Mouse (Mus musculus) kidney, adult 11 months (tissue): ENCODE results near the gene Uaca.

Experiments
- DNase-seq: peaks from one replicate; pipeline ENCODE4 v3.0.0; 2022

Gene Uaca

DNA sequence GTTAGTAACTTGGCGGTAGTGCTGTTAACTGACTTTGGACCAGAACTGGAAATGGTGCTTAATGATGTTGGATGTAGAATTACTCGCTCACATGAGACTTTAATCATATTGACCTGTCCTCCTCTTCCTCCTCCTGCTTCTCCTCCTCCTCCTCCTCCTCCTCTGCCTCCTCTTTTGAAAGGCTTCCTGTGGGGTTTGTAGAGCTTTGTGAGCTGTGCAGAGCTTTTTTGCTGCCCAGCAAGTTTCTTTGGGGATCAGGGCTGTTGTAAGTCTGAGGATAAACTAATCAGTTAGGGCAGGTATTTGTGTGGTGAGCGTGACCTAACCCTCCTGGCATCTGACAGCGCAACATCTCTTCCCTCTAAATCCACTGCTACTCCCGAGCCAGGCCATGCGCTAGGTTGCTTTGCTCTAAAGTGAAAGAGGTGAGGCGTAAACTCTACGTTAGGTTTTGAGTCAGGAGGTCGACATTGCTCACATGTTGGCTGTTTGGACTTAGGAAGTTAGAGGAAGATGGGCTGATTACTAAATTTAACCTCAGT, 44.1 kb downstream of the Uaca start:
- DNase-seq: no peak

DNA sequence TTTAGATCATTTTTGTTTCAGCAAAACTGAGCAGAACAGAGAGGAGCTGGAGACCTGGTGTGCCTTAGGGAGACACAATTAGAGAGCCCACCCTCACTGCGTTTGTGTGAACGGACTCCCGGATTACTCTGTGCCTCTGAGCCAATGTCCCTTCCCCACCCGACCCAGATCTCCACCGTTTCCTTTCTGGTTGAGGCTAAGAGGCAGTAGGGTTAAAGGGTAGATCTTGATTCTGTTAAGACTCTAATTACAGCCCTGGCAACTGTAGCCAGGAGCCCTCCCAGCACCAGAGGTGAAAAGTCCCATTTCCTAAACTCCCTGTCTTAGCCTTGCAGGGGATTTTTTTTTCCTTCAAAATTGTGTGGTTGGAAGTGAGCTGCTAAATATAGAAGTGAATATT, 47.1 kb downstream of the Uaca start:
- DNase-seq: no peak

DNA sequence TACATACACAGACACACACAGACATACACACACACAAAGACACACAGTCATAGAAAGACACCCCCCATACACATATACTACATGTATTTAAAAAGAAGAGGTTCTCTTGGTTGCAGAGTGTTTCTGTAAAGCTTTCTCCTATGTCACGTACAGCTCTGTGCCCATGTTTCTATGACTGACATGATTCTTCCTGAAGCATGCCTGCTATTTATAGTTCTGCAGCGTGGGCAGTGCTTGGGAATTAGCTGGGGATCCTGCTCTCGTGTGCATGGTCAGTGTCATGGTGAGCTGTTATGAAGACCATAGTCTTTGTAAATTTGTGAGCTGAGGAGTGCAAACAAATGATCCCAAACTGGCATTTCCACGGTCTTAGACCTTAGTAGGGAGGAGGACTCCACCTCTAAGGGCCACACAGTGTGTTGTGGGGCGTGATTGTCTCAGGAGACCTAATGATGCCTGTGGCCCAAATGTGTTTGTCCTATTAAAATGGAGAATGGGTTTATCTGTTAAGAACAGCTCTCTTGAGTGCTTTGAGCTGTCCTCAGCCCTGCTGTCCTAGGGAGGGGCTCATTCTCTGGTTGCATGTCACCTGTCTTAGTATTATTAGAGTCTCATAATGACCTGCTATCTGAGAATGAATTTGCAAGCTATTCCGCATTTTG, 49.2 kb downstream of the Uaca start:
- no peak for DNase-seq

DNA sequence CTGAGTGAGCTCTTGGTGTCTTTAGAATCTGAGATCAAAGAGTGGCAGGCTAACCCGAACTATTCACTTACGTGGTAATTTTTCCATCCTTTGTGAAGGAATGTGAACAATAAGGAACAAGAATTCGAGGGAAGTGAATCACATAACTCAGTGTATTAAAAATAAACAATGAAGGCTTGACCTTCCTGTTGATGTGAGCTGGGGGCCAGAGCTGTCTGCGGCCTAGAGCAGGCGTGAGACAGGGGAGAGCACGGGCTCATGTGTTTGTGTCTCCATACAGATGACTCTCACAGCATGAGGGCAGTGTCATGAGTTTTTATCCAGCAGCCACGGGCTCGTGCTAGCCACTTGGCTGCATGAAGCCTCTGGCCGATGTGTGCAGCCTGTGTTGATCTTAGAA, 54.4 kb downstream of the Uaca start:
- peak; percentile 66 for DNase-seq

DNA sequence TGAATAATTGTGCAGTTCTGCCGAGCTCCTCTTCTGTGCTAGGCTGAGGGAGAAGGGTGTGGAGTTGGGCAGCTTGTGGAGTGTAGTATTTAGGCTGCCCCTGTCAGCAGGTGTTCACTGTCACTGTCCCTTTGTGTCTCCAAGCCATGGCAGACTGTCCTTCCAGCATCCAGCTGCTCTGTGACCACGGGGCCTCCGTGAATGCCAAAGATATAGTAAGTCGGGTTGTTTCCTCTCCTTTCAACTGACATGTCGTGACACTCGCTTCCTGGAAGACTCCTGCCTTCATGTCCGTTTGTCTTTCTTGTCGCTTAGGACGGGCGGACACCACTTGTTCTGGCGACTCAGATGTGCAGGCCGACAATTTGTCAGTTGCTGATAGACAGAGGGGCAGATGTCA, 55.6 kb downstream of the Uaca start:
- no peak for DNase-seq

DNA sequence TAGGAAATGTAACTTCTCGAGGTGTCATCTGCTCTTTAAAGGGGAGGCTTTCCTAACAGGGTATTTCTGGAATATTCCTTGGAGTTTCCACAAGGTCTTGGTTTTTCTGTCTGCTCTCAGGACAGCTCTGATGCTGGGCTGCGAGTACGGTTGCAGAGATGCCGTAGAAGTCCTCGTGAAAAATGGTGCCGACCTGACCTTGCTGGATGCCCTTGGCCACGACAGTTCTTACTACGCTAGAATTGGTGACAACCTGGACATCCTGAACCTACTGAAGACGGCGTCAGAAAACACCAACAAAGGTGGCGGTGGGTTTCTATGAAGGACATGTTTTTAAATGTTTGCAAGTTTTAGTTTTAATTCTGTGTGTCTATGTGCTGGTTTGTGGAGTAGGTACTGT, 59.9 kb downstream of the Uaca start:
- DNase-seq: no peak

DNA sequence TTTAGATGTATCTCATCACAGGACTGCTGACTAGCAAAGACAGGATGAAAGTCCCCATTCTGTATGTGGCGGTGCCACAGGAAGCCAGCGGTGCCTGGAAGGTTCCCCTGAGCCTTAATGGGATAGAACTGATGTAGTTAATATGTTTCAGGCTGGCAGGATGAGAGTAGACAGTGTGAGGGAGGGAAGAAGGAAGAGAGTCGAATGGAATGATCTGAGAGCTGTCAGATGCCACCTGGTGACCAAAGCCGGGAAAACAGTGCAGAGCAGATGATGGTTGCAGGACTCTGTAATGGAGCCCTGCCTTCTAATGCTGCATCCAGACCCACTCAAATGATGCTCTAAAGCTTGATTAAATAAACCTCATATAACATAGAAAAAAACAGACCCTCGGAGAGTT, 63.5 kb downstream of the Uaca start:
- peak; percentile 63 for DNase-seq

DNA sequence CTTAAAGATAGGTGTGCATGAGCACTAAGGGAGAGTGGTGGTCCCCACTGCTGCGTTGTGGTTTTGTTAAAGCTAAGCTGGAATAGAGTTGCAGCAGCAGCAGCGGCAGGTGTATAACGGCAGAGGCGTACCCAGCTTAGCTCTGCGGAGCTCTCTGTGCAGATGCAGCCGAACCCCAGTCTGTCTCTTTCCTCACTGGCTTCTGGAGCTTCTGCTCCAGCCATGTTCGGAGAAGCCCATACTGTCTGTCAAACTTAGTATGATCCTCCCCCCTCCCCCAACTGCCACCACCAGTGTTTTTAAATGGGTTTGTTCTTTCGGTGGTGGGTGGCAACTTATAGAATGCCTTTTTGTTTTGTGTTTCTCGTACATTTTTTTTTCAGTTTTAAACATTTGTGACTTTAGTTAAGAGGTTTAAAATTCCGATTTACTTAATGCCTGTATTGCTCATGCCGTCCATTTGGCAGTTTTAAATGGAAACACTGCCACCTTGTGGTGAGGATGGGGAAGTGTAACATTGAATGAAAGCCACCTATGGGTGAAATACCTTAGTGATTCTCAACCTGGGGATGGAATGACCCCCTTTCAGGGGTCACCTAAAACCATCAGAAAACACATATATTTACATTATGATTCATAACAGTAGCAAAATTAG, 64.1 kb downstream of the Uaca start:
- no peak for DNase-seq

DNA sequence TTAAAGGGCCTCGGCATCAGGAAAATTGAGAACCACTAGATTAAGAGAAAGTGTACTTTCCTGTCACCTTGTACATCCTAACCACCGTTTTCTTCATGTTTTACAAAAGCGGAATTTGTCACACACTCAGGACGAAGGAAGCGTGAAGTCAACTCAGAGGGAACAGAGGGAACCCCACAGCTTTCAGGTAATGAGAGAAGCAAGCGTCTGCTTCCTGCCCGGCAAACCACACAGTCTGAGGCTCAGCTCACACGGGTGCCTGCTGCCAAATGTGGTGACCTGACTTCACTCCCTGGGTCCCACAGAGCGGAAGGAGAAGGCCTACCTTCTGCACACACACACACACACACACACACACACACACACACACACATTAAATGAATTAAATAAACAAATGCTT, 64.7 kb downstream of the Uaca start:
- DNase-seq: no peak

DNA sequence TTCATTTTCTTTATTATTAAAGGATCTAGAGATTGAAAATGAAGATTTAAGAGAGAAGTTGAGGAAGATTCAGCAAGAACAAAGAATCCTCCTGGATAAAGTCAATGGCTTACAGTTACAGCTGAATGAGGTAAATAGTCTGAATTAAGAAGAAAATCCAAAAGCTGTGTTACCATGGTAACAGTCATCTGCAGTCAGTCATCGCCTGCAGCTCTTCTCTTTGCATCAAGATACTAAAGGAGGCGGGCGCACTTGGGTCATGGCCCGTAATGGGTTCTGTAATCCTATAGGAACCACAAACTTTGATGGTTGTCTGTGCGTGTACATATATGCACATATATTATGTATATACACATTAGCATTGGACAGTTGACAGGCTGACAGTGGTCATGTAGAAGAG, 66.7 kb downstream of the Uaca start:
- DNase-seq: no peak

DNA sequence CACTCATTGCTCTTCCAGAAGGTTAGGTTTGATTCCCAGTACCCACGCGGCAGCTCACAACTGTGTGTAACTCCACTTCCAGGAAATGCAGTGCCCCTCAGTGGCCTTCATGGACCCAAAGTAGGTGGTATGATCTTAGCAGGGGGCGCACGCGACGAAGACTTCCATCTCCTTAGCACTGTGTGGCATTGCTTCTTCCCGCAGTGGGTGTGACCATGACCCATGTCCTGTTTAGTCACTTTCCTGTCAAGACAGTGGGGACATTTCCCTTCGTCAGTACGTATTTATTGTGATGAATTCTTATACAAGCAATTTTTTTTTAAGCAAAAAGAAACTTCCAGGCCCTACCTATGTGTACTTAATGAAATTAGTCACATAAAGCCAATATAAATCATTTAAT, 70.3 kb downstream of the Uaca start:
- no peak for DNase-seq

DNA sequence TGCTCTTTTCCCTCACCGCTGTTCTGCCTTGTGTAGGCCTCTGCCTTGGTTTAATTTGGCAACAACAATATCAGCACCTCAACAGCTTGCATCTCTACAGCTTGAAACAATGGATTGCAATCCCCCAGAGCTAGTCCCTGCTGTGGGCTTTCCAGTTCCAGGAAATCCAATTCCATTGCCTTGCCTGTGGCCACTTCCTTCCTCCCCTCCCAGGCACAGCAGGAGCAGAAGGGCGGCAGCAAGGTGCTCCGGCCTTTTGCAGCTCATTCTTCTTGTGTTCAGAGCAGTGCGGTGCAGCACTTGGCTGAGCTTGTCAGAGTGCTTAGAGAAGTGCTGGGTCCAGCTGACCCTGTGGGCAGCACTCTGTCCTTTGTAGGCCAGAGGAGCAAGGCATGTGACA, 71.5 kb downstream of the Uaca start:
- DNase-seq: peak; percentile 26

DNA sequence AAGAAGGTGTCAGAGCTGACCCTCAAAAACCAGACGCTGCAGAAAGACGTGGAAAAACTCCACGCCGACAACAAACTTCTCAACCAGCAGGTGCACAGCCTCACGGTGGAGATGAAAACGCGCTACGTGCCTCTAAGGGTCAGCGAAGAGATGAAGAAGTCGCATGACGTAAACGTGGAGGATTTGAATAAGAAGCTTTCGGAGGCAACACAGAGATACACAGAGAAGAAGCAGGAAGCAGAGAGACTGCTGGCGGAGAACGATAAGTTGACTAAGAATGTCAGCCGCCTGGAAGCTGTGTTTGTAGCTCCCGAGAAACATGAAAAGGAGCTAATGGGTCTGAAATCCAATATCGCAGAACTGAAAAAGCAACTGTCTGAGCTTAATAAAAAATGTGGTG, 76.1 kb downstream of the Uaca start:
- DNase-seq: no peak

DNA sequence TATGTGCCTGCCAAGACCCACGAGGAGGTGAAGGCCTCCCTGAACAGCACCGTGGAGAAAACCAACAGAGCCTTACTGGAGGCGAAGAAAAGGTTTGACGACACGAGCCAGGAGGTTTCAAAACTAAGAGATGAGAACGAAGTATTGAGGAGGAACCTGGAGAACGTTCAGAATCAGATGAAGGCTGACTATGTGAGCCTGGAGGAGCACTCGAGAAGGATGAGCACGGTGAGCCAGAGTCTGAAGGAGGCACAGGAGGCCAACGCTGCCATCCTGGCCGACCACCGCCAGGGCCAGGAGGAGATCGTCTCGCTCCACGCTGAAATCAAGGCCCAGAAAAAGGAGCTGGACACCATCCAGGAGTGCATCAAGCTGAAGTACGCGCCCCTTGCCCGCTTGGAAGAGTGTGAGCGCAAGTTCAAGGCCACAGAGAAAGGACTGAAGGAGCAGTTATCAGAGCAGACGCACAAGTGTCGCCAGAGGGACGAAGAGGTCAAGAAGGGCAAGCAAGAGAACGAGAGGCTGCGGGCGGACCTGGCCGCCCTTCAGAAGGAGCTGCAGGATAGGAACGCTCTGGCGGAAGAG, 76.7 kb downstream of the Uaca start:
- DNase-seq: no peak

DNA sequence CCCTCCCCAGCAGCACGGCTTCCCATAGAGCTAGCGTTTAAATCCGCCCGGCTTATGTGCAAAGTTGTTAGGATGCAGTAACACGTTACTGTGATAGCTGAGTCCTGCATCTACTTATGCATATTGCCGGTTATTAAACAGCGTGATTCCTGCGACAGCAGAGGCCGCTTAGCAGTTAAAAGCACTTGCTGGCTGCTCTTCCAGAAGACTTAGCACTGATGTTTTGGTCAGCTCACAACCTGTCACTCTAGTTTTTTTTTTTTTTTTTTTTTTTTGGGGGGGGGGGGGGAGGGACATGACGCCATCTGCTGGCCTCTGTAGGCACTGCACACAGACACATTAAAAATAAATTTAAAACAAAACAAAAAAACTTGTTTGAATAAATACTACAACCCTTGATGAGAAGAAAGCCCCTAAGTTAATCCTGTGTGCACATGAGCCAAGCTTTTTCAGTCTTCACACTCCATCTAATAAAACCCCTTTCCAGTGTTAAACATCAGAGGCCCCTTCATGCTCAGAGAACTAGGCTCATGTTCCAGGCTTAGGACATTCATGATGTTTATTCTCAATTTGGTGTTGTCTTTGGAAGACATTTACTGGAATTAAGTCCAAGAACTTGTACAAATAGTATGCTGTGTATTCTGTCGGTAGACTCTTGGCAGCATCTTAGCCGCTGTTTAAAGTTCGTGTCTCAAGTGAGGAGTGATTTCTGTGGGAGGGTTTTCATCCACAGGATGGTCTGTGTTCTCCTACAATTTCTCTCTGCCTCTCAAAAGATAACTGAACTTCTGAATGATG, 79.1 kb downstream of the Uaca start:
- no peak for DNase-seq

DNA sequence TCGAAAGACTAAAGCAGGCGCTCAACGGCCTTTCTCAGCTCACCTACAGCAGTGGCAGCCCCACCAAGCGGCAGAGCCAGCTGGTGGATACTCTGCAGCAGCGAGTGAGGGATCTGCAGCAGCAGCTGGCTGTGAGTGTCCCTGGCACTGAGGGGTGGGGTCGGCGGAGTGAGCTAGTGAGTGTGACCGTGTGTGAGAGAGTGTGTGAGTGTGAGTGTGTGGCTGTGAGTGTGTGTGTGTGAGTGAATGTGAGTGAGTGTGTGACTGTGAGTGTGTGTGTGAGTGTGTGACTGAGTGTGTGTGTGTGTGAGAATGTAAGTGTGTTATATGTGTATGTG, 79.7 kb downstream of the Uaca start:
- DNase-seq: no peak

DNA sequence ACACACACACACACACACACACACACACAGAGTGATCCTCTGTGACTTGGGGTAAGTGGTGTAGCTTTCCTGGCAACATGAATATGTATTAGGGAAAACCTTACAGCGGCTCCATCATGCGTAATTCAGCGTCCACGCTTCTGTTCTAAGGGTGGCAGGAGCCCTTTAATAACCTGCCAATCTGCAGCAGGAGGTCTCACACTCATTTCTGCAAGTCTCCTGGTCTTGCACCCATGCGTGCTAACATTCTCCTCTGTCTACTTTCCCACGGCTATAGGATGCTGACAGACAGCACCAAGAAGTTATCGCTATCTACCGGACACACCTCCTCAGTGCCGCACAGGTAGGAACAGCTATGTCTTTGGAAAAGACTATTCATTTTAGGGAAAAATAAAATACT, 81.7 kb downstream of the Uaca start:
- DNase-seq: no peak

DNA sequence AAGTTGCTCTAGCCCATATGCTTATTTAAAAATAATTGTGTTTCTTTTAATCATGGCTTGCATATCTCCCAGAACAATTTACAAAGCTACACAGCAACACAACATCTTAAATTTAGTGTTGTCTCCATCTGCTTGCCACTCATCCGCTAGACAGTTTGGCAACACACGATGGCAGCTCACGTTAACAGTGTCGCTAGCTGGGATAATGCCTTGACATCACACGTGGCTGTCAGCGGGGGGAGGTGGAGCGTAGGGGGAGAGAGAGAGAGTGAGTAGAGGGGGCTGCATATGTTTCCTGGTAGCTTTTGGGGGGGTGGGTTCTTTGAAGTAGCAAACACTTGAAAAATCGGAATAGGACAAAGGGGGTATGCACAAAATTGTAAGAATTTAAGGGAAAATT, 82.2 kb downstream of the Uaca start:
- no peak for DNase-seq

DNA sequence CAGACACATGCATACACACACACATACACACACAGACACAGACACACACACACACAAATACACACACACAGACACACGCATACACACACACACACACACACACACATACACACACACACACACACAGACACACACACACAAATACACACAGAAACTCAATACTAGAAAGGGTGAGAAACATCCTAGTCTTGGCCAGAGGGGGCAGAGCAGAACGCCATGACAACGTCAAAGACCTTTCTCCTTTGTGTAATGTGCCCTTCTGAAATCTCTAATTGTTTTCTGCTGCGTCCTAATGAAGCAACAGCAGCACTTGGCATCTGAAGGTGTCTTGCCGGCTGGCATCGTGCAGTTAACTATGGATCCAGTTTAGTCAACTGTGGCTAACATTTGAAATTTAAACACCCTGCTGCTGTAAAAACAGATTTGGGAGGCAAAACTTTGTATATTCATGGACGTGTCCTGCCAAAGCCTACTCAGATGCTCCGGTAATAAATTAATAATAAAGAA, 83.8 kb downstream of the Uaca start:
- DNase-seq: no peak

DNA sequence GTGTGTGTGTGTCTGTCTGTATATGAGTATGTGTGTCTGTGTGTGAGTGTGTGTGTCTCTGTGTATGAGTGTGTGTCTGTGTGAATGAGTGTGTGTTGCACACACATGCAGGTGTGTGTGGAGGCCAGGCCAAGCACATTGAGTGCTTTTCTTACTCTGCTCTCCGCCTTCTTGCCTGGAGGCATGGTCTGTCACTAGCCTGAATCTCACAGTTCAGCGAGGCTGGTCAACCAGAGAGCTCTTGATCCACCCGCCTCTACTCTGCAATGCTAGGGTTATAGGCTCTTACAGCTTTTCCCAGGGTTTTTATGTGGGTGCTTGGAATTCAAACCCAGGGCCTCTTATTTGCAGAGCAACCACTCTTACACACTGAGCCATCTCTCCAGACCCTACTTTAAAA, 84.3 kb downstream of the Uaca start:
- no peak for DNase-seq

DNA sequence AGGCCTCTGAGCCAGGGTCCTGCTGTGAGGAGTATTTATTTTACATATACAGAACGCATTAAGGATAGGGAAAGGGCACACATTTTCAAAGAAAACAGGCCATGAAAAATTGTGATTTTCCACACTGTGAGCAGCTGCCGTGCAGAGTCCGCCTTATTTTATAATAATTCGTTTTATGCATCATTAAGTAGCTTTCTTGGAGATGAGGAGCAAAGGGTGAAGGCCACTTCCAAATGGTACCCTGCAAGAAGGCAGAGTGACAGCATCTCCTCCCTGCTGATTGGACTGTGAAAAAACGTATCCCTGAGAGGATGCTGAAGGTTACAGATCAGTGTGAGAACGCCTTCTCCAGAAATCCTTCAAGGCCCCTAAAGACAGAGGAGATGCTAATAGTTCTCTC, 90.8 kb downstream of the Uaca start:
- DNase-seq: no peak

DNA sequence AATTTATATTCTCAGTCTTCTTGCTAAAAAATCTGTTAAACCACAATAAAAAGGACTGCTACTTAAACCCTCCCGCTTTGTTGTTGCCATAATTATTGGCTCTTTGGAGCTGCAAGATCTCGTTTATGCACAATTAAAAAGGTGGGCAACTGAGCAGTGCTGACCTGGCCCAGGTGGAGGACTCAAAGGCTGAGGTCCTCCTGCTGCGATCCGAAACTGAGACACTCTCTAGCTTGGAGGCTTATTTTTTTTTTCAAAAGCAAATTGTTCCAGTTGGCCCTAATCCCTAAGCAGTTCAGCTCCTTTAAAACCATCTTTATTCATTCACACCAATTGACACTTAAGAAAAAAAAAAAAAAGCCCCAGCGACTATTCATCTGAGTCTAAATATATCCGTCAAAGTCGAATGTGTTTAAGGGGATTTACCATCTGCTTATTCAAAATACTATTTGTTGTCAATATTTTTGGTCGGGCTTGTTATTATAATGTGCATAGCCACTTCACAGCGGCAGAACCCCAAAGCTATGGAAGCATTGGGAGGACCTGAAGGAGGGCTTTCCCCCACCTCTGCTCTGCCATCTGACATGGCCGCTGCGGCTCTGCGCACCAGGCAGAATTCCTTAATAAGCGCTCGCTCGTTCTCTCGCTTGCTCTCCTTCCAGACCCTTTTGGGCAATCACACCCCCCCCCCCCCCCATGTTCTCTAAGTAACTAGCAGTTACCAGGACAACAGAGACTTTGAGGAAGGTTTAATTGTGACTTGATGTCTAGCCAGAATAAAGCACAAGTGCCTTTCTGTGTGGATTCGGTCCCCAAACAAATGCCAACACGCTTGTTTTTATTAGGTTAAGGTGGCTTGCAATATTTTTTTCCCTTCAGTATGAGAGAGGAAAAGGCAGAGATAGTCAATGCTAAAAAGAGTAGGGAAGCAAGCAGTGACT, 92.4 kb downstream of the Uaca start:
- DNase-seq: no peak
